Mouse (Mus musculus): ENCODE results near the gene Vwa8.

DNA sequence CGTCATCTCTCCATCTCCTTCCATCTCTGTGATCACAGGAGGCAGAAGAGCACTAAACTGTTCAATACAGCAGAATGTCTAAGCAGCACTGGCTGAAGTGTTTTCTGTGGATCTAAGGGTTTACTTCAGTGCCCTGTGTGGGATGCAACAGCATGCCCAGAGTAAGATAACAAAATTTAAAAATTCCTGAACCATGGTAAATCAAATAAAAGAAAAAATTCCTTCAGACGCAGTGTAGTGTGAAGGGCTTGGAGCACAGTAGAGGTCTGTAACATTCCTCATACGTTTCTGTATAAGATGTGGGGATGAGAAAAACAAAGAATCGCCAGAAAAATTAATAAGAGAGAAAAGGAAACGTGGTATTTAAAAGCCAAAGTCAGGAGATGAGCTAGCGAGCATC, 44.9 kb upstream of the Vwa8 start:
- TF ChIP-seq CTCF (IDR thresholded peaks at IDR 0.05; ENCODE audit: control insufficient read depth, insufficient read depth, insufficient read length) (no peak), CEBPB (IDR thresholded peaks at IDR 0.05; ENCODE audit: low read depth) (no peak), MYOG (IDR thresholded peaks at IDR 0.05; ENCODE audit: control insufficient read depth, extremely low read depth, insufficient read length) (no peak), MAX (IDR thresholded peaks at IDR 0.05) (no peak), FOSL1 (IDR thresholded peaks at IDR 0.05; ENCODE audit: insufficient read depth, low read length, poor library complexity, severe bottlenecking) (no peak), USF1 (IDR thresholded peaks at IDR 0.05; ENCODE audit: low read depth) (no peak), MYOD1 (IDR thresholded peaks at IDR 0.05; ENCODE audit: control insufficient read depth, insufficient read length, low read depth) (no peak)
